Mouse (Mus musculus) kidney, embryonic 16.5 days (tissue): ENCODE measurements around the gene Ovol1. TPM values are rescaled to one million over a fixed set of nuclear protein-coding genes. Genes with fewer than 3 reads are reported as not detected.

Source experiments
- ATAC-seq: fragments of 200-750 bp; cut with Nextera tagmentation; 2 replicates; pipeline ENCODE4 v1.8.0; 2017; ENCODE audit warnings: moderate TSS enrichment; ENCODE audit not compliant: low FRiP score, low TSS enrichment
- H3K27ac ChIP-seq: fragments of 300-500 bp; sonication (generic); 2 replicates; pipeline ENCODE4 v1.5.1; 2014; ENCODE audit warnings: low read length
- H3K27me3 ChIP-seq: fragments of 300-500 bp; sonication (generic); 2 replicates; pipeline ENCODE4 v1.6.1; 2014; ENCODE audit warnings: low read length, control low read depth, mixed read lengths; ENCODE audit not compliant: insufficient read depth
- H3K36me3 ChIP-seq: fragments of 300-500 bp; sonication (generic); 2 replicates; pipeline ENCODE4 v1.6.1; 2014; ENCODE audit warnings: low read length, control low read depth, mixed read lengths; ENCODE audit not compliant: insufficient read depth
- H3K4me1 ChIP-seq: fragments of 300-500 bp; sonication (generic); 2 replicates; pipeline ENCODE4 v1.6.1; 2014; ENCODE audit warnings: low read length, control low read depth, mixed read lengths; ENCODE audit not compliant: insufficient read depth
- H3K4me2 ChIP-seq: fragments of 300-500 bp; sonication (generic); replicated peaks from 2 replicates; pipeline ENCODE4 v1.6.1; 2014; ENCODE audit warnings: low read depth, low read length
- H3K4me3 ChIP-seq: fragments of 300-500 bp; sonication (generic); 2 replicates; pipeline ENCODE4 v1.5.1; 2014; ENCODE audit warnings: mild to moderate bottlenecking, low read length
- H3K9ac ChIP-seq: fragments of 300-500 bp; sonication (generic); replicated peaks from 2 replicates; pipeline ENCODE4 v1.6.1; 2014; ENCODE audit warnings: low read length
- H3K9me3 ChIP-seq: fragments of 300-500 bp; sonication (generic); 2 replicates; pipeline ENCODE4 v1.6.1; 2016; ENCODE audit warnings: low read length, control low read depth
- WGBS: fragments of 180-500 bp; shearing (Covaris S2); extraction: QIAGEN DNeasy Blood & Tissue Kit; methylation state at CpG from one replicate; pipeline ENCODE4 v1.1.7; 2014; 5-methylcytosine and 5-hydroxymethylcytosine counted together
- polyA plus RNA-seq: library from polyadenylated mRNA; unstranded; fragments of >200 nt; fragmentation: Nextera tagmentation; extraction: Ambion mirVana; gene quantifications from 2 replicates; pipeline ENCODE4 v1.2.1, GENCODE M21; 2015

Ovol1 gene
- polyA plus RNA-seq, 1 experiment from 2014 or later, result 17.2 TPM

DNA sequence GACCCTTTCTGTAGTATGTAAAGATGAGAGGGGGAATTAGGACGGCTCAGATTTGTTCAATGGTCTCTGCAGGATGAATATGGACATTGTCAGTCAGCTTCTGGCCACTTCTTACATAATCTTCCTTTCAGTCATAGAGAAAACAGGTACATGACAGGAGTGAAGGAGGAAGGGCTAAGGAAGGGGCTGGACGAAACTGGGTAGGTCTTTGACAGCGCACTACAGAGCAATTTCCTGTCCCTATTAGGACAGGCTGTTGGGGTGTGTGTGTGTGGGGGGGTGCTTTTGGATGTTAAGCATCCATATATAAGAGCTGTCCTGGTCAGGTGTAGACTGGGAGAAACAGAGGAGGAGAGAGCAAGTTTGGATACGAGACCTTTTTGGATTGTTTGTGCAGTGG, 38.8 kb upstream of the Ovol1 start:
- Histone ChIP-seq H3K9me3 (no peaks in the 10 kb centered on the region), H3K4me1 (peaks cover 12% of the 10 kb centered on the region), H3K36me3 (peaks cover 14% of the 10 kb centered on the region), H3K27me3 (no peaks in the 10 kb centered on the region), H3K4me3 (no peak overlapping the region), H3K9ac (no peak overlapping the region), H3K4me2 (no peak overlapping the region), H3K27ac (no peak overlapping the region)
- ATAC-seq, result no peak
- WGBS, result 75% methylated on average over 4 of the region's 4 CpGs

DNA sequence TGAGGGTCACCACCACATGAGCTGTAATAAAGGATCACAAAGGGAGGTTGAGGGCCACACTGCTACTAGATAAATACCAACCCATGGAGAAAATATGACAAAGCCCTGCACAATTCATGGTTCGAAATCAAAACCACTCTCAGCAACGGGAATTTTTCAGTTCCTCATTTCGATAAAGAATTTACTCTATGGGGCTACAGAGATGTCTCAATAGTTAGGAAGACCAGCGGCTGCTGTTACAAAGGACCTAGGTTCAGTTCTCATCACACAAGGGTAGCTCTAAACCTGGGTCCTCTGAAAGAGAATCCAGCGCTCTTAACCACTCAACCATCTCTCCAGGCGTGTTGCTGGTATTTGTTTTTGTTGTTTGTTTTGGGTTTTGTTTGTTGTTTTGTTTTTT, 31.4 kb upstream of the Ovol1 start:
- Histone ChIP-seq H3K27ac (no peak overlapping the region), H3K27me3 (no peaks in the 10 kb centered on the region), H3K9me3 (no peaks in the 10 kb centered on the region), H3K36me3 (no peaks in the 10 kb centered on the region), H3K4me2 (no peak overlapping the region), H3K4me3 (no peak overlapping the region), H3K9ac (no peak overlapping the region), H3K4me1 (no peaks in the 10 kb centered on the region)
- ATAC-seq, result no peak
- WGBS, result 88% methylated on average over 6 of the region's 6 CpGs

DNA sequence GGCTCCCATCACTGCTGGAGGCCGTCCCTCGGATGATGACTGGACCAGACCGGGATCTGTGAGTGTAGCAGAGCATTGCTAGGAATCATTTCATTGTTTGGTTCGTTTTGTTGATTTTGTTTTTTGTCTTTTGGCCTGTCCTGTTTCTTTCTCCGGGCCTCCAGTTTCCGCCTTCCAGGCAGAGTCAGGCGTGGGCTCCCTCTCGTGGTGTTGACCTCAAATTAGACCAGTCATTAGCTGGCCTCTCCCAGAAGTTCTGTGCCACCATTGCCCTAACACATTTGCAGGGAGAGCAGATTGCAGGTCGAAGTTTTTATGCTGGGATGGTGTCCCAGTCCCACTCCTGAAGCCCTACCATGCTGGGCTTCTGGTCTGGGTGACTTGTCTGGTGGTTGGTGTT, 28.7 kb upstream of the Ovol1 start:
- ATAC-seq, result no peak
- WGBS, result 72% methylated on average over 9 of the region's 9 CpGs
- H3K27ac ChIP-seq, result no peak overlapping the region
- H3K4me1 ChIP-seq, result no peaks in the 10 kb centered on the region
- no peaks in the 10 kb centered on the region for H3K27me3 ChIP-seq
- no peak overlapping the region for H3K4me3 ChIP-seq
- no peak overlapping the region for H3K4me2 ChIP-seq
- no peaks in the 10 kb centered on the region for H3K9me3 ChIP-seq
- no peaks in the 10 kb centered on the region for H3K36me3 ChIP-seq
- H3K9ac ChIP-seq, result no peak overlapping the region

DNA sequence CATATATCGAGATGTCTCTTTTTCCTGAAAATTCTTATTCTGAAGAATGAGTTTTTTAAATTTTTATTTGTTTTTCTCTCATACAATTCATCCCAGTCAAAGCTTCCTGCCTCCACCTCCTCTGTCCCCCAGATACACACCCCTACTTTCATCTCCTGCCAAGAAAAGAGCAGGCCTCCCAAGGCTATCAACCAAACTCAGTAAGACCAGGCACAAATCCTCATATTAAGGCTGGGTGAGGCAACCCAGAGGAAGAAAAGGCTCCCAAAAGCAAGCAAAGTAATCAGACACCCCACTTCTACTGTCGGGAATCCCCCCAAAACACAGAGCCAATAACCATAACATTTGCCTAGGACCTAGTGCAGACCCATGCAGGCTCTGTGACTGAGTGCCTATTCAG, 21.5 kb upstream of the Ovol1 start:
- H3K4me3 ChIP-seq, result no peak overlapping the region
- no peak overlapping the region for H3K9ac ChIP-seq
- no peak overlapping the region for H3K27ac ChIP-seq
- H3K27me3 ChIP-seq, result no peaks in the 10 kb centered on the region
- H3K9me3 ChIP-seq, result no peaks in the 10 kb centered on the region
- no peaks in the 10 kb centered on the region for H3K4me1 ChIP-seq
- 74% methylated on average over 2 of the region's 2 CpGs for WGBS
- H3K4me2 ChIP-seq, result no peak overlapping the region
- no peaks in the 10 kb centered on the region for H3K36me3 ChIP-seq
- ATAC-seq, result no peak

DNA sequence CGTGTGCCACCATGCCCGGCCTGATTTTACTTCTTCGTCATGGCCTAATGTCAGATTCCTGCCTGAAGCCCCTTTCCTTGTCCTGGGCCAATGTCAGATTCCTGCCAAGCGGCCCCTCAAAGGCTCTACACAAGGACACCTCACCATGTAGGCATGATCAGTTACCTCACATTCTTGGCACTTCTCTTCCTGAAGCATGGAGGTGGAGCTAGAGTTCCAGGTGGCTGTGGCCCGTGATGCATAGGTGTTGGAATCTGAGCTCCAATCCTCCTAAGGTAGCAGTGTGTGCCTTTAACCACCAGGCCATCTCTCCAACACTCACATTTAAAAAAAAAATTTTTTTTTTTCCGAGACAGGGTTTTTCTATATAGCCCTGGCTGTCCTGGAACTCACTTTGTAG, 20.3 kb upstream of the Ovol1 start:
- 84% methylated on average over 6 of the region's 6 CpGs for WGBS
- Histone ChIP-seq H3K36me3 (no peaks in the 10 kb centered on the region), H3K9me3 (no peaks in the 10 kb centered on the region), H3K27me3 (no peaks in the 10 kb centered on the region), H3K9ac (no peak overlapping the region), H3K27ac (no peak overlapping the region), H3K4me2 (no peak overlapping the region), H3K4me1 (no peaks in the 10 kb centered on the region), H3K4me3 (no peak overlapping the region)
- ATAC-seq, result no peak

DNA sequence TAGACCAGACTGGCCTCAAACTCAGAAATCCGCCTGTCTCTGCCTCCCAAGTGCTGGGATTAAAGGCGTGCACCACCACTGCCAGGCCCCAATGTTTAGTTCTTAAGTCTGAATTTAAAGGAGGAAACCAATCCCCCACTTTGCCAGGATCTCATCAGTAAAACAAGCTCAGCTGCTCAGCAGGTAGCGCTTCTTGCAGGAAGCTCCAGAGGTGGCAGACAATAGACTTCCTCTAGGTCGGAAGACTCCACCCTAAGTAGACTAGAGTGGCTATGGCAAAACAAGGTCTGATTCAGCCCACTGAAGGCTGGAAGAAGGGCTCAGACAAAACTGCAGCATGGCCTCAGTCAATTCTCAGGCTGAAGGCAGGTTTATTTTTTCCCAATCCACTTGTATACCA, 19.5 kb upstream of the Ovol1 start:
- 77% methylated on average over 4 of the region's 4 CpGs for WGBS
- no peaks in the 10 kb centered on the region for H3K9me3 ChIP-seq
- no peak for ATAC-seq
- H3K27me3 ChIP-seq, result no peaks in the 10 kb centered on the region
- H3K4me1 ChIP-seq, result no peaks in the 10 kb centered on the region
- no peak overlapping the region for H3K4me3 ChIP-seq
- H3K9ac ChIP-seq, result no peak overlapping the region
- H3K27ac ChIP-seq, result no peak overlapping the region
- no peak overlapping the region for H3K4me2 ChIP-seq
- H3K36me3 ChIP-seq, result no peaks in the 10 kb centered on the region

DNA sequence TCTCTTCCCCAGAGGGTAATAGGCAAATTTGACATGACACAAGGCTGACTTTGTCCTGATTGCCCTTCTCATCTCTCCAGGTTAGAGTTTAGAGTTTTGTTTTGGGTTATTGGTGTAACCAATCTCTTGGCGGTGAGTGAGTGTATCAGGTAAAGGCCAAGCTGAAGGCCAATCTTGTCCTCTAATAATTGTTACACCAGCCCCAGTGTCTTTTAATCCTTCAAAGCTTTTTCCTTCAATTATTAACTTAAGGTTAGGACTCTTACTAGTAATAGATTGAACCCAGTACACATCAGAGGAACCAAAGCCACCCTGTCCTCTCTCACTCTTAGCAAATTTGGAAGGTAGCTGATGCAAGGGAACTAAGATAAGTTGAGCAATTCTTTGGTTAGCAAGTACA, 14.9 kb upstream of the Ovol1 start:
- Histone ChIP-seq H3K27me3 (no peaks in the 10 kb centered on the region), H3K9me3 (no peaks in the 10 kb centered on the region), H3K4me2 (no peak overlapping the region), H3K9ac (no peak overlapping the region), H3K27ac (no peak overlapping the region), H3K36me3 (peaks cover 19% of the 10 kb centered on the region), H3K4me1 (no peaks in the 10 kb centered on the region), H3K4me3 (no peak overlapping the region)
- WGBS, result 71% methylated on average over 1 of the region's 1 CpGs
- no peak for ATAC-seq

DNA sequence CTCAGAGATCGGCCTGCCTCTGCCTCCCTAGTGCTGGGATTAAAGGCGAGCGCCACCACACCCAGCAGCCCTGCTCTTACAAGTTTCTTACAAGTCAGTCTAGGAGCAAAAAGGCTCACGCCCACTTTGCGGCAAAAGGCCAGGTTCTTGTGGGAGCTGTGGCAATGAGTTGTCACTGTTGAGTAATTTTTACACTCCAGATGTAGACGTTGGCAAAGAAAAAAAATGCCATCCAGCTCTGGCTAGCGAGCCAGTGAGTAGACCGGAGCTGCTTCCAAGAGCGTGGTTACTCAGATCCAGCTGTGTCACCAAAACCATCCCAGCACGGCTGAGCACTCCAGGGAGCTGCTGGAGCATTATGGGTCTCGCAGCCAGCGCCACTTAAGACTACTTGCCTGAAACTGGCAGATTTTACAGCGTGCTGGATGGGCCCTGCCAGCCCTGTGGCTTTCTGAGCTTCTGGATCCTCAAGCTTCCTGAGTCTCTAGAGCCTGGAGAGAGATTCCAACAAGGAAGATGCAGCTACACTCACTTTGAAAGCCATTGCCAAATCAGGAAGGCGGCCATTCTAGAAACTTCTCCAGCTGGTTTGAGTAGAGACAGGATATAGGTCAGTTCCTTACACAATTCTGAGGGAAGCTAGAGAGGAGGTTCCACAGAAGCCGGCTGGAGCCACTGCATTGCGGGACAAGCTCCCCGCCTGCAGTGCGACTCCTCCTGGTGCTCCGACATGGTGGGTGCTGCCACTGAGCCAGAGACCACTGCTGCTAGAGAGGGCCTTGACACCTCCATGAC, 12.1 kb upstream of the Ovol1 start:
- Histone ChIP-seq H3K9ac (no peak overlapping the region), H3K36me3 (peaks cover 29% of the 10 kb centered on the region), H3K4me3 (no peak overlapping the region), H3K4me1 (peaks cover 11% of the 10 kb centered on the region; the same call in 1 of the 2 replicates), H3K27me3 (no peaks in the 10 kb centered on the region), H3K27ac (0 out of 2 replicates have a peak overlapping the region, but pooled peaks have one; percentile 14), H3K9me3 (no peaks in the 10 kb centered on the region), H3K4me2 (no peak overlapping the region)
- no peak for ATAC-seq
- WGBS, result 82% methylated on average over 19 of the region's 19 CpGs

DNA sequence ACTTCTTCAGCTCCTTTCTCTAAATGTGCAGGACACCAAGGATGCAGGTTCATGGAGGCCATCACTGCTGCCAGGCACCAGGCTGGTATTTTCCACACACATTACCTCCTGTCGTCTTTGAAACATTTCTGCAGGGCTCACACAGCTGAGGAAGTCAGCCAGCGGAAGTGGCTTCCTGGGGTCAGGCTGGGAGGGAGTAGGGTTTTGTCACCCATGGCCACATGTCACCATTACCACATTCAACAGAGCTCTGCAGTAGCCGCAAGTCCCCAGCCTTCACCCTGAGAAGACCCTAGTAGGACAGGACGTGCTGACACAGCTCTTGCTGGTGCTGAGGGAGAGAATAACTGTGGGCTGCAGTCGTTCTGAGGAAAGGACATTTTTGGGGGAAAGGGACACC, 11.4 kb upstream of the Ovol1 start:
- H3K4me1 ChIP-seq, result peaks cover 16% of the 10 kb centered on the region
- H3K36me3 ChIP-seq, result peaks cover 29% of the 10 kb centered on the region
- no peaks in the 10 kb centered on the region for H3K27me3 ChIP-seq
- no peak overlapping the region for H3K4me3 ChIP-seq
- H3K4me2 ChIP-seq, result no peak overlapping the region
- H3K27ac ChIP-seq, result no peak overlapping the region
- ATAC-seq, result no peak
- no peaks in the 10 kb centered on the region for H3K9me3 ChIP-seq
- 73% methylated on average over 5 of the region's 5 CpGs for WGBS
- no peak overlapping the region for H3K9ac ChIP-seq

DNA sequence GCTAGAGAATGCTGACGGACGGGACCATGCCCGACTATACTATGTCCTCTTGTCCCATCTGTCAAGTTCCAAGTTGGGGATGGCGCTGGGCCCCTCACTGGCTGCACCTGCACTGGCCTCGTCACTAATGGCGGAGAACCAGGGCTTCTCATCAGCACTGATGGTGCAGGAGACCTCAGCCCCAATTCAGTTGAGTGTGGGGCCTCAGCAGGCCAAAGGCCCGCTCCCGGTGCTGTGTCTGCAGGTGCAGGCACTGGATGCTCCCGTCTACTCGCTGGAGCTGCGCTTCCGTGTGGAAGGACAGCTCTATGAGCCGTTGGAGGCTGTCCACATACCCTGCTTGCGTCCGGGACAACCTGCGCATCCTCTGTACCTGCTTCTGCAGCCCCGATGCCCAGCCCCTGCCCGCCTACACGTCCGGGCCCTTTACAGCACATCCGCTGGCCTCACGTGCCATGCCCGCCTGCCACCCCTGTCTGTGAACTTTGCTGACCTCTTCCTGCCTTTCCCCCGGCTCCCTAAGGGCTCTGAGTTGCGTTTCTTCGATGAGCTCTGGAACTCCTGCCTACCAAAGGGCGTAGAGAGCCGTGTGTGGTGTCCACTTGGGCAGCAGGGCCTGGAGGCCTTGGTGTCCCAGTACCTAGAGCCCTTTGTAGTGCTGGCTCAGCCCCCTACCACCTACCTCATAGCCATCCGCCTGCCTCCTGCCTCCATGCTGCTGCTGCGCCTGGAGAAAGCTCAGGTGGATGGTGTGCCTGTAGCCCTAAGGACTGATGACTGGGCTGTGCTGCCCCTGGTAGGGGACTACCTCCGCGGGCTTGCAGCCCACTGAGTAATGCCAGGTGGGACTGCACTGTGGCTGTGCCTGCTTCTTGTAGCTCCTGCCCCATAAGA, 10.2 kb upstream of the Ovol1 start:
- Histone ChIP-seq H3K4me1 (peaks cover 28% of the 10 kb centered on the region), H3K27ac (no peak overlapping the region), H3K27me3 (peaks cover under 1% of the 10 kb centered on the region; the same call in 1 of the 2 replicates), H3K4me3 (no peak overlapping the region), H3K9ac (no peak overlapping the region), H3K4me2 (no peak overlapping the region), H3K9me3 (no peaks in the 10 kb centered on the region), H3K36me3 (peaks cover 29% of the 10 kb centered on the region)
- ATAC-seq, result no peak
- WGBS, result 90% methylated on average over 32 of the region's 32 CpGs
